Mouse (Mus musculus): Measurements from ENCODE around the gene Hspb1. TPM values are rescaled to one million over a fixed set of nuclear protein-coding genes. Genes with fewer than 3 reads are reported as not detected.

The Hspb1 gene
- total and polyA plus RNA-seq, 2 experiments: 19.5 to 24.3 TPM

- Histone ChIP-seq H3K27ac (replicated peaks; ENCODE audit: insufficient read depth, low read depth, low read length) (no peak overlapping the region), H3K9ac (ENCODE audit: low read depth, low read length) (no peak overlapping the region), H3K4me1 (ENCODE audit: control insufficient read depth, insufficient read depth, low read length) (no peaks in the 10 kb centered on the region), H3K79me2 (ENCODE audit: control insufficient read depth, insufficient read depth, low read length) (no peaks in the 10 kb centered on the region), H3K4me3 (ENCODE audit: insufficient read depth, low read depth, low read length) (no peak overlapping the region), H3K27me3 (ENCODE audit: control insufficient read depth, insufficient read depth, low read length) (no peaks in the 10 kb centered on the region; the same call in 1 of the 2 replicates), H3K36me3 (ENCODE audit: control insufficient read depth, insufficient read depth, low read length) (no peaks in the 10 kb centered on the region)
- peak; percentile 73 for DNase-seq (ENCODE audit: extremely low read depth, low read depth, low spot score)
- no peak for TF ChIP-seq POLR2A (IDR thresholded peaks at IDR 0.05; ENCODE audit: extremely low read depth, insufficient read depth, low read length)
- peak; percentile 48 for TF ChIP-seq CTCF (IDR thresholded peaks at IDR 0.05; ENCODE audit: low read depth, low read length)
- 10% methylated on average over 3 of the region's 3 CpGs for WGBS
Measured at GRCm38 (mm10) chr5:135898028-135898427, 10.3 kb downstream of the Hspb1 start.

GRCm38 (mm10) chr5:135898995-135899394, 11.3 kb downstream of the Hspb1 start:
- Histone ChIP-seq H3K27ac (replicated peaks; ENCODE audit: insufficient read depth, low read depth, low read length) (no peak overlapping the region), H3K4me1 (ENCODE audit: control insufficient read depth, insufficient read depth, low read length) (no peaks in the 10 kb centered on the region), H3K9ac (ENCODE audit: low read depth, low read length) (no peak overlapping the region), H3K36me3 (ENCODE audit: control insufficient read depth, insufficient read depth, low read length) (no peaks in the 10 kb centered on the region), H3K4me3 (ENCODE audit: insufficient read depth, low read depth, low read length) (no peak overlapping the region), H3K79me2 (ENCODE audit: control insufficient read depth, insufficient read depth, low read length) (no peaks in the 10 kb centered on the region), H3K27me3 (ENCODE audit: control insufficient read depth, insufficient read depth, low read length) (no peaks in the 10 kb centered on the region; the same call in 1 of the 2 replicates)
- TF ChIP-seq POLR2A (IDR thresholded peaks at IDR 0.05; ENCODE audit: extremely low read depth, insufficient read depth, low read length): no peak
- no peak for TF ChIP-seq CTCF (IDR thresholded peaks at IDR 0.05; ENCODE audit: low read depth, low read length)
- no peak for DNase-seq (ENCODE audit: extremely low read depth, low read depth, low spot score)
- 43% methylated on average over 4 of the region's 4 CpGs for WGBS

GRCm38 (mm10) chr5:135899833-135900232, 12.1 kb downstream of the Hspb1 start:
- H3K4me3 ChIP-seq (ENCODE audit: insufficient read depth, low read depth, low read length): no peak overlapping the region
- no peaks in the 10 kb centered on the region for H3K79me2 ChIP-seq (ENCODE audit: control insufficient read depth, insufficient read depth, low read length)
- no peak overlapping the region for H3K9ac ChIP-seq (ENCODE audit: low read depth, low read length)
- DNase-seq (ENCODE audit: extremely low read depth, low read depth, low spot score): no peak
- TF ChIP-seq POLR2A (IDR thresholded peaks at IDR 0.05; ENCODE audit: extremely low read depth, insufficient read depth, low read length) (no peak), CTCF (IDR thresholded peaks at IDR 0.05; ENCODE audit: low read depth, low read length) (no peak)
- no peaks in the 10 kb centered on the region for H3K36me3 ChIP-seq (ENCODE audit: control insufficient read depth, insufficient read depth, low read length)
- no peaks in the 10 kb centered on the region; the same call in 1 of the 2 replicates for H3K27me3 ChIP-seq (ENCODE audit: control insufficient read depth, insufficient read depth, low read length)
- no peak overlapping the region for H3K27ac ChIP-seq (replicated peaks; ENCODE audit: insufficient read depth, low read depth, low read length)
- H3K4me1 ChIP-seq (ENCODE audit: control insufficient read depth, insufficient read depth, low read length): no peaks in the 10 kb centered on the region
- 55% methylated on average over 4 of the region's 4 CpGs for WGBS

- H3K4me3 ChIP-seq (ENCODE audit: insufficient read depth, low read depth, low read length): no peak overlapping the region
- H3K79me2 ChIP-seq (ENCODE audit: control insufficient read depth, insufficient read depth, low read length): no peaks in the 10 kb centered on the region
- H3K9ac ChIP-seq (ENCODE audit: low read depth, low read length): no peak overlapping the region
- WGBS: 93% methylated on average over 3 of the region's 3 CpGs
- TF ChIP-seq POLR2A (IDR thresholded peaks at IDR 0.05; ENCODE audit: extremely low read depth, insufficient read depth, low read length): no peak
- 0 out of 2 replicates have a peak, but pooled peaks have one; percentile 24 for TF ChIP-seq CTCF (IDR thresholded peaks at IDR 0.05; ENCODE audit: low read depth, low read length)
- no peak for DNase-seq (ENCODE audit: extremely low read depth, low read depth, low spot score)
- H3K36me3 ChIP-seq (ENCODE audit: control insufficient read depth, insufficient read depth, low read length): no peaks in the 10 kb centered on the region
- peaks cover under 1% of the 10 kb centered on the region; the same call in 1 of the 2 replicates for H3K4me1 ChIP-seq (ENCODE audit: control insufficient read depth, insufficient read depth, low read length)
- H3K27ac ChIP-seq (replicated peaks; ENCODE audit: insufficient read depth, low read depth, low read length): no peak overlapping the region
- no peaks in the 10 kb centered on the region for H3K27me3 ChIP-seq (ENCODE audit: control insufficient read depth, insufficient read depth, low read length)
Measured at GRCm38 (mm10) chr5:135900701-135901100, 13.0 kb downstream of the Hspb1 start.

- no peak for DNase-seq (ENCODE audit: extremely low read depth, low read depth, low spot score)
- Histone ChIP-seq H3K27ac (replicated peaks; ENCODE audit: insufficient read depth, low read depth, low read length) (no peak overlapping the region), H3K27me3 (ENCODE audit: control insufficient read depth, insufficient read depth, low read length) (no peaks in the 10 kb centered on the region), H3K4me1 (ENCODE audit: control insufficient read depth, insufficient read depth, low read length) (peaks cover 6% of the 10 kb centered on the region), H3K4me3 (ENCODE audit: insufficient read depth, low read depth, low read length) (no peak overlapping the region), H3K79me2 (ENCODE audit: control insufficient read depth, insufficient read depth, low read length) (no peaks in the 10 kb centered on the region), H3K9ac (ENCODE audit: low read depth, low read length) (no peak overlapping the region), H3K36me3 (ENCODE audit: control insufficient read depth, insufficient read depth, low read length) (no peaks in the 10 kb centered on the region)
- TF ChIP-seq CTCF (IDR thresholded peaks at IDR 0.05; ENCODE audit: low read depth, low read length) (peak; percentile 57), POLR2A (IDR thresholded peaks at IDR 0.05; ENCODE audit: extremely low read depth, insufficient read depth, low read length) (no peak)
- WGBS: 65% methylated on average over 6 of the region's 6 CpGs
Measured at GRCm38 (mm10) chr5:135901354-135902095, 13.8 kb downstream of the Hspb1 start.

GRCm38 (mm10) chr5:135903058-135903457, 15.3 kb downstream of the Hspb1 start:
- DNase-seq (ENCODE audit: extremely low read depth, low read depth, low spot score): no peak

More at GRCm38 (mm10) chr5:135903058-135903457, 15.3 kb downstream of the Hspb1 start:
- Histone ChIP-seq H3K27me3 (ENCODE audit: control insufficient read depth, insufficient read depth, low read length) (no peaks in the 10 kb centered on the region), H3K4me3 (ENCODE audit: insufficient read depth, low read depth, low read length) (no peak overlapping the region), H3K9ac (ENCODE audit: low read depth, low read length) (no peak overlapping the region), H3K36me3 (ENCODE audit: control insufficient read depth, insufficient read depth, low read length) (no peaks in the 10 kb centered on the region), H3K27ac (replicated peaks; ENCODE audit: insufficient read depth, low read depth, low read length) (no peak overlapping the region), H3K4me1 (ENCODE audit: control insufficient read depth, insufficient read depth, low read length) (peaks cover 18% of the 10 kb centered on the region), H3K79me2 (ENCODE audit: control insufficient read depth, insufficient read depth, low read length) (no peaks in the 10 kb centered on the region)
- WGBS: 35% methylated on average over 7 of the region's 7 CpGs
- TF ChIP-seq CTCF (IDR thresholded peaks at IDR 0.05; ENCODE audit: low read depth, low read length) (no peak), POLR2A (IDR thresholded peaks at IDR 0.05; ENCODE audit: extremely low read depth, insufficient read depth, low read length) (no peak)

Measured in liver, adult 2 months (tissue).